Mouse (Mus musculus) spleen, postnatal 10 days (tissue): ENCODE measurements at regions not wholly inside any gene's neighbourhood (a gene's known extent, or its start where the extent isn't known, plus 50 kb on each side); places are given as distances from the start of the nearest gene placed in this dataset.

ENCODE experiments used
- DNase-seq, 2 experiments: peaks; one replicate each; pipeline ENCODE4 v3.0.0; 2021 to 2022; ENCODE audit warnings: low spot score in 2 of 2

DNA sequence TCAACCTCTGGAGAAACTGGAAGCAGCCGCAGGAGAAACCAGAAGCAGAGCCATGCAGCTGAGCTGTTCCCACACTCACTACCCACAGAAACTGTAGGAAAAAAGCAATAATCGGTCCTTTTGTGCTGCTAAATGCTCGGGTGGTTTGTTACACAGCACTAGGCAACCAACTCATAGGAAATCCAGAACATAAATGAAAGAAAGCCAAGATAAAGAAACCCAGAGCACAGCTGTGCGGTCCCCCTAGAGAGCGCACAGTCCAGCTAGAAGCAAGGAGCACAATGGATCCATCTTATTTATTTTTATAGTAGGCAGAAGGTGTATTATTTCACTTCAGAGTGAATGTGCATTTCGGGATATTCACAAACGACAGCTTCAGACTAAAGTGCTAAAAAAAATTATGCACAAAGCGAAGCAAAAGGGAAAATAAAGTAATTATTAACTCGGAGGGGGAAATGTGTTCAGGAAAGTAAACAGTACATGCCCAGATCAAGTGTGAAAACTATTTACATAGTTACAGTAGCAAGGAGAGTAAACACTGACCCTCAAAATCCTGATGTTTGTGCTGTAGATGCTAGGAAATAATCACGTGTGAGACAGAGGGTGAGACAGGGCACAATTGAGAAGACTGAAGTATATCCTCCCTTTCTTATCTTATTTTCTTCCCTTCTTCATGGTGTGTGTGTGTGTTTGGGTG, 204.4 kb upstream of the Noct start:
- DNase-seq: no peak

DNA sequence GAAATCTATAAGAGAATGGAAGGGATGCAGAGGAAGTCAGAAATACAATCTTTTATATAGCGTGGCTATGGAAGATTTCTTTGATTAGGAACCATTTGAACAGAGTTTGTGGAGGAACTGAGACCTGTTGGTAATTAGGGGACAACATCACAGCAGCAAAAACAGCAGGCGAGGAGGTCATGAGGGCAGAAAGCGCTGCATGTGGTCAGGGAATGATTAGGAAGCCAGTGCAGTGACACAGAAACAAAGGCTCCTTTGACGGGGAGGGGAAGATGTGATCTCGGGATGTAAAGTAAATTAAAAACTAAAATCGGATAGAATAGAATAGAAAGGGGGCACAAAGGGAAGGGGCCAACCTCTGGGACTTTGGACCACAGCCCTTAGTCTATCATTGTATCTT, 199.6 kb upstream of the Noct start:
- no peak for DNase-seq

DNA sequence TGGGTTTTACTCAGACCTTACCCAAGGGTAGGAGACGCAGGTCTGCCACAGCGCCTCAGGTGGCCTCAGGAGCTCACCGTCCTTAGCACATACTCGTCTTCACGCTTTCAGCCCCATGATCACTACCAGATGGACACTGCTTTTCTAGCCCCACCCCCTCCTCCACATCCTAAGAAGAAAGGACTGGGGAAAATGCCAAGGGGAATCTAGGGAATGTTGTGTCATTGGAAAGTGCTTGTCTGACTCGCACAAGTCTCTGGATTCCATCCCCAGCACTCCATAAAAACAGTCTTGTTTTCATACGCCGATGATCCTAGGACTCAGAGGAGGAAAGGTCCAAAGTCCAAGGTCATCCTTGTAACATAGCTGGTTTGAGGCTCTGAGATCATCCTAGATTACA, 192.4 kb upstream of the Noct start:
- DNase-seq: no peak

DNA sequence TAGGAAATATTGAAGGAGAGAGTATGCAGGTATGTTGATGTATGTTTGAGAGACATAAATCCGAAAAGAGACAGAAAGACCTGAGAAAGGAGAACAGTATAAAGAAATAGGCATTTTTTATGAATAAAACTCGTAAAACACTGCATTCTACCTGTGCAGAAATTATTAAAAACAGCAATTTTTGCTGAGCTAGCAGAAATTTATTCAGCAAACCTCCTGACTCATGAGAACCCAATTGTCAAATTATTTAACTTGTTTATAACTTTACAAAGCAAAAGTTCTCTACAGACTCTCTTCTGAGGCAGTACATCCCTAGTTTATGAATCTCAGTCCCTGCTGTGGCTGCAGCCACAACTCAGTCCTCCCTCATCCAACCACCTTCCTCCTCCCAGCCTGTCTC, 191.0 kb upstream of the Noct start:
- DNase-seq: no peak

DNA sequence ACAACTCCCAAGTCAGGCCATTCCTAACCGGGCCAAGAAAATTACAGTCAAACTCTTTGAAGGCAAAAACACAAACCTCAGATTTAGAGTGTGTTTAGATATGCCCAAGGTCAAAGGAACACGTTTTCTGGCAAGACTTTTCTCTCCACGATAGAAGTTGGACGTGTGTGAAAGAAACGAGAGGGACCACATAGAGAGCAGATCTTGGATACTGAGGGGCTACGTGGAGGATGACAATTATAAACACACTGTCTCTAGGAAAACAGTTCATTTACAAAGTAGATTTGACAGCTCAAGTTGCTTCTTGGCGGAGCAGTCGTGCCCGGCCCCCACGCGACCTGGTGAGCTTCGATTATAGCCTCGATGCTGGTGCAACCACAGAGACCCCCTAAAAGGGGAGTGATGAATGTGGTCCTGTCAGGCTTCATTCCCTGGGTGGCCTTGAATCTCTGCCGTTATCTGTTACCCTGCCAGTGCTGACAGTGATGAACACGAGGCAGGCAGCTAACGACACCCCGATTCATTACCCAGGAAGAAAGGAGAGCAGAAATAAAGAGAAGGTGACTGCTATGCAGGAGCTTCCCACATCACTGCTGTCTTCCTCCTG, 187.4 kb upstream of the Noct start:
- DNase-seq: no peak

DNA sequence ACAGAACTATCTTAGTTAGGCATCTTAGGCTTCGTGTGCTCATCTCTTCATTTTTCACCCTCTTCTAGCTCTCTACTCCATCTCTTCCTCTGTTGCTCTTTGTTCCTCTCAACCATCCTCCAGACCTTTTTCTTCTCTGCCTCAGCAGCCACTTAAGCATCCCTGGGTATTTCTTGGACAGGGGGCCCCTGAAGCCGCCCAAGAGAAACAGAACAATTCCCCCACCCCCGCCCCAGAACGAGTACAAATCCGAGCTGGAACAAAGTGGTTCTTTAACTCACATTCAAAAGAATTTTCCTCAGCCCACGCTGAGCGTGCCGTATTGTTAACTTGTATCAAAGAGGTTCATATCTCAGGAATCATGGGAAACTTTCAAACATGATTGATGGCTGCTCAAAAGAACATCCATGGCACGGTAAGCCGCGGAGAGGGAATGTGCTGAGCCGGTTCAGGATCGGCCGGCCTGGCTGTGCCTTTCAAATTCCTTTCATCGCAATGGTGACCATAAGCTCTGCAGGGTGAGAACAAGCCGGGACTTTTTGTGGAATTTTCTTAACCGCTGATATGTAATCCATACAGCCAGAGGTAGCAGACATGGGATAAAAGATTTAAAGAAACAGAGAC, 181.9 kb upstream of the Noct start:
- no peak for DNase-seq

DNA sequence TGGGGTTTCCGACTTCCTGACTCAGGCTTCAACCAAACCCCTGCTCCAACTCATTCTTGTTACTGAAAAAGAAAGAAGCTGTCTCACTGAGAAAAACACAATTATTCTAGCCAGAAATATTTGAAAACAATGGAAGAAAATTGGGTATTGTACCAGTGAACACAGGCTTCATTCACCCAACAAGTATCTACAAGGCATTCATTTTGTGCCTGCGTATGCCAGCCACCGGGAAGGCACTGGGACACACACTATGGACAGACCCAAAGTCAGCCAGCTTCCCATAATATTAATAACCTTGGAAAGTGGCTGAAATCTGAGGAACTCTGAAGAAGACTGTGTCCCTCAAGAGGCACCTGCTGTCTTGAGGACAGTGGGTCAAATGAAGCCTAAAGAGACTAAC, 175.5 kb upstream of the Noct start:
- no peak for DNase-seq

DNA sequence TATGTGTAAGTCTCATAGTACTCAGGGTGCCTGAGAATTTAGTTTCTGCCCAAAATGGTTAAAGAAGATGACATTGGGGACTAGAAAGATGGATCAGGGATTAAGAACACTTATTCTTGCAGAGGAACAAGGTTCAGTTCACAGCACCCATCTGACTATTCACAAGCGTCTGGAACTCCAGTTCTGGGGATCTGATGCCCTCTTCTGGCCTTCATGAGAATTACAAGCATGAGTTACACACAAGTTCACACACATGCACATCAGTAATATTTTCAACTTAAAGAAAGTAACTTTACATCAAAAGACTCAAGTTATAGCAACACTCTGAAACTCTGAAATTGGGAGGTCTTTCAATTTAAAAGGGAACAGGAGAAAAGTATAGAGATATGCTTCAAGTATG, 174.1 kb upstream of the Noct start:
- DNase-seq: no peak

DNA sequence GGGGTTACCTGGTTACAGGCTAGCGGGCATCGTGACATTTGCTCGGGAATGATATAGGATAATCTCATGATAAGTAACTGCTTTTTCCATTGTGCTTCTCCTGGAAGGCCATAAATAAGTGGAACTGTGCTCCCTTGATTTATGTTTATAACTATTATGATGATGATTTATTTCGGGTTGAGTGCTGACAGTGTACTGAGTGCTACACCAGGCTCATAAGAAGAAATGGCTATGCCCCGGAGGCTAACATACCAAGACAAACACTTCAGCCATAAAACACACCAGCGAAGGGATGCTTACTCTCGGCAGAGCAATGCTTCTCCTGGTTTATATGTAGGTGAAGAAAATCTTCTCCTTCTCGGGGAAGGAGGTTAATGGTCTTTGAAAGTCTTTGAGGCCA, 169.2 kb upstream of the Noct start:
- no peak for DNase-seq

DNA sequence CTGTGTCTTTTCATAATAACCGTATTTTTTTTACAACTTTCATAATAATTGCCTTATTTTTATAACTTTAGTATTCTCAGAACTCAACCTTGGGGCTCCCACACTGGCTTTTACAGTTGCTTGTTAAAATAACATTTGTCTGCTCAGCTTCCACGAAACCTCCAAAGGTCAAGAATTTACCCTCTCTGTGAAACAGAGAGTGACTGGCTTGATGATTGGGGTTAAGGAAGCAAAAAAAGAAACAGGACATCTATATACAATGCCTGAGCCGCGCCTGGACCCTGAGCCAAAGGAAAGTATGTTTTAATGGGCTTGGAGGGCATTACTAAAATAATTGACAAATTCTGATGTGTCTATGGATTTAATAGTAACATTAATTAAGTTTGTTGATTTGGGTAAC, 160.0 kb upstream of the Noct start:
- no peak for DNase-seq

DNA sequence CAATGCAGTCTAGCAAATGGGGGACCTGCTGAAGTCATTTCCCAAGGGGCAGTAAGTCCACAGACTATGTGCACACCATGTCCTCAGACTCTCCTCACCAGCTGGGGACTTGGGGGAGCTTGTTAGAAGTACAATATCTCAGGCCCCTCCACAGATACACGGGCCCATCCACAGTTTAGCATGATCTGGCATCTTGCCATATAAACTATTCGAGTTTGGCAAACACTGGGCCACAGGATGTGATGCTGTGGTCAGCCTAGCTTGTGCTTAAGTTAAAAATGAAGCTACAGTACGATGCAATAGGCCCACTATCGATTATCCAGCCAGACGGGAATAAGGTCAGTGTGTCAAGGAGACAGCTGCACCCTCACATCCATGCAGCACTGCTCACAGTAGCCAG, 157.9 kb upstream of the Noct start:
- no peak for DNase-seq

DNA sequence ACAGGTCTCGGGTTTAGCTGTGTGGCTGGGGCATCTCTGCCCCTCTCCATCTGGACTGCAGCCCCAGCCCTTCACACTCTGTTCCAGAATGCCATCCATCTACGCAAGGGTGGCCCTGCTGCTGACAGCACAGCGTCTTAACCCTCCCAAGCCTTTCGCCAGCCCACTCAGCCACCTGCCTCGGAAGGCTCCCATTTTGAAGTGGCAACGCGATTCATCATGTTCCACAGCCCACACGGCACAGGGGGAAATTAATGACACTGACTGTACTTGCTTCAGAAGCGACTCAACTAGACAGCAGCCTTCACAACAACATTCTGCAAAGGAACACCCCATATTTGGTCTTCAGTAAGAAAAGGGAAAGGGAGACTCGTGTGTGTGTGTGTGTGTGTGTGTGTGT, 151.8 kb upstream of the Noct start:
- no peak for DNase-seq

DNA sequence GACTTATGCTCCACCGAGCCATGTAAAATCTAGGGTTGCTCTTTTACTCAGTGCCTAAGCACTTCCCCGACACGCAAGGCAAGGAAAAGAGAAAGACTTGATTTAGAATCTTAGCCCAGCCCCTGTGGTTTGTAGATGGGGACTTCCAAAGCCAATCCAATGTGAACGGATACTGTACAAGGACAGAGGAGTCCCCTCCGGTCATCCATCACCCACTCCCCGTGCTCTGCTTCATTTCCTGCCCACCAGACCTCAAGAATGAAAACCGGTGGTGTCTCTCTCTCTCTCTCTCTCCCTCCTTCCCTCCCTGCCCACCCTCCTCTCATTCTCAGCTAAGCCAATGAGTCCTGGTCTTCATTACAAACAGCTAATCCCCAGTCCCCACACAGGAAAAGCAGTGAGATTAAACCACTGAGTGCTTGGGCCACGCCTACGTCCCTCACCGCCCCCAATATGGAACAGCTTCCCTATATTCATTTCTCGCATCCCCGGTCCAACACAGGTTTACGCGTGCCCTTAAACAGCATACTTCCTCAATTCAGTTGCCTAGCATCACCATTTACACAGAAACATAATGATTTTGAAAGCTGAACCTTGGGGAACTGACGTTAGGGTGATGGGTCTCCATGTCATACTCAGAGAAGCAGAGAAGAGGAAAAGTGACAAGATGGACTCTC, 151.1 kb upstream of the Noct start:
- DNase-seq: no peak

DNA sequence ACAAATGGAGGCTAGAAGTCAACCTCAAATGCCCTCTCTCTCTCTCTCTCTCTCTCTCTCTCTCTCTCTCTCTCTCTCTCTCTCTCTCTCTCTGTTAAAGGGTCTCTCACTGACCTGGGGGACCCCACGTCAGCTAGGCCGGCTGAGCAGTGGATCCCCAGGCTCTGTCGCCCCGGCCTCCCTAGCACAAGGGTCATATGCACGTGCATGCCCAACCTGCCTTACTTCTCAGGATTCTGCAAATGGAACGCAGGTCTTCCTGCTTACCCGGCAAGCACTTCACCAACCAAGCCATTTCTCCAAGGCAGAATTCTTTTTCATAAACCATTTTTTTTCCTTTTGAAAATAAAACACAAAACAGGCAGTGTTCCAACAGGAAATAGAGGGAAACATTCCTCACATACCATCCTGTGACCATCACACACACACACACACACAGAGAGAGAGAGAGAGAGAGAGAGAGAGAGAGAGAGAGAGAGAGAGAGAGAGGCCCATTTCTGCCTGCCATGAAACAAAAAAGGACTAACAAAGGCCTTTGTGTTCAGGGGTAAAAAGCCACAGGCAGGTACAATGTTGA, 150.4 kb upstream of the Noct start:
- DNase-seq: no peak

DNA sequence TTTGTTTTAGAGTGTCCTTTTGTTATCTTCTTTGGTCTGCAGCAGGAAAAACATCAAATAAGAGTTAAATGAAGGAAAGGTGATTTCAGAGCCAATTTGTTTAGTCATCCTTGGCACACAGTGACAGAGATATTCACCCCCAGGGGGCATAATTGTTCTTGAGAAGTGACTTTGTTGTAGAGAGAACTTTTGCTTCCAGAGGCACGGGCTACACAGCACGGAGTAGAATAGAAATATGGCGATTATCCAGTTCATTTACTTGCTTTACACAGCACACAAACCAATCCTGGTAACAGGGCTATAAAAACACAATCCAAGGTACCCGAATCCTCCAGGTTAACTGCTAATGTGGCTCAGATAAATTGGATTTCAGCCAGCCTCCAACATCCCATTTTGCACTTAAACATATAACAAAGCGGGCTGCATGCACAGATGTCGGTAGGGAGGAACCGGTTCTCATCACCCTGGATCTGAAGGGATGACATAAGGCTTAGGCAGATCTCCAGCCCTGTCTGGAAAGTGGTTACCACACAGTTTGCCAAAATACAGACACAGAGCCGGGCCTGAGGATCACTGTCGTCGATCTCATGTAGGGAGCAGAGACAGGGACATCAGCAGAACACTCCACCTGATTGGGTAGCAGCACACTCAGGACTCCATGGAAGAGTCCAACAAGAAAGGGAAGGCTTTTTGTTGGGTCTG, 148.9 kb upstream of the Noct start:
- DNase-seq: no peak

DNA sequence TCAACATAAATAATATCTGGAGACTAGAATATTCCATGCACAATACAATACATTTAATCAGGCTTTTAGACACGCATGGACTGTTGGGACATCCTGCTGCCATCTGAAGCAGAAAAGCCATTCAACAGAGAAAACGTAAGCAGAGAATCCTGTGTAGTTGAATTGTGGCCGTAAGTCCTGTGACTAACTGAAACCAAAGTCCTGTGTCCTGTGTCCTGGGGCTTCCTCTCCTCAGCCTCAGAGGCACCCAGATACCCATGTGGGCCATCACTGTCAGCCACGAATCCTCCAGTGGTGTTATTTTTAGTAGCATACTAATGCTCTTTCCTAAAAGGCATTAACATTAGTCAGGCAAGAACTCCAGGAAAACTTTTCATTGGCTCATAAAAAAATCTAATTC, 145.8 kb upstream of the Noct start:
- DNase-seq: no peak

DNA sequence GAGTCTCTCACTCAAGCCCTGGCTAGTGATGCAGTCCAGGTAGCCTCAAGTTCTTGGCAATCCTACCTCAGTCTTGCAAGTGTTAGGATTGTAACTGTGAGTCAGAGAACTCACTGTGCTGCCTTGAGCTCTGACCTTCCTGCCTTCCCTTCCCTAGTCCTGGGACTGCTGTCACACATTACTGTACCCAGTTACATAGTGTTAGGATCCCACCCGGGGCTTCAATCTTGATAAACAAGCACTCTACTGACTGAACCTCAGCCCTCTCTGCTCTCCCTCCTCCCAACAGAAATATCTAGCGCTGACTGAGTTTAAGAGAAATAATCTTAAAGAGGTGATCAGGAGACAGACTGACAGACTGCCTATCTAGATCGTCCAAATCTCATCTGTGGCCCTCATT, 143.8 kb upstream of the Noct start:
- DNase-seq: no peak

DNA sequence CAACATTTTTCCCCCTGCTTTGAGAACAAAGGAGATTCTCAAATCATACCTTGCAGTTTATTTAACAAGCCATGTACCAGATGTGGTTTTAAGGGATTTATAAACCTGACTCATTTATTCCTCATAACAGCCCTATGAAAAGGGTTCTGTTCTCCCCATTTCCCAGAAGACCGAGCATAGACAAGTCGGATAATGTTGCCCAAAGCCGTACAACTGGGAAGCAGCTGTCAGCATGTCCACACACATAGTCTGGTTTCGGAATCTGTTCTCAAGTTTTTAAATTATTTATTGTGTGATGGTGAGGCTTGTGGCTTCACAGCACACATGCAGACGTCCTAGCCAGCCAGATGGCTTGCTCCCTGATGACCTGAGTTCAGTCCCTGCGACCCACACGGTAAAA, 143.4 kb upstream of the Noct start:
- no peak for DNase-seq

DNA sequence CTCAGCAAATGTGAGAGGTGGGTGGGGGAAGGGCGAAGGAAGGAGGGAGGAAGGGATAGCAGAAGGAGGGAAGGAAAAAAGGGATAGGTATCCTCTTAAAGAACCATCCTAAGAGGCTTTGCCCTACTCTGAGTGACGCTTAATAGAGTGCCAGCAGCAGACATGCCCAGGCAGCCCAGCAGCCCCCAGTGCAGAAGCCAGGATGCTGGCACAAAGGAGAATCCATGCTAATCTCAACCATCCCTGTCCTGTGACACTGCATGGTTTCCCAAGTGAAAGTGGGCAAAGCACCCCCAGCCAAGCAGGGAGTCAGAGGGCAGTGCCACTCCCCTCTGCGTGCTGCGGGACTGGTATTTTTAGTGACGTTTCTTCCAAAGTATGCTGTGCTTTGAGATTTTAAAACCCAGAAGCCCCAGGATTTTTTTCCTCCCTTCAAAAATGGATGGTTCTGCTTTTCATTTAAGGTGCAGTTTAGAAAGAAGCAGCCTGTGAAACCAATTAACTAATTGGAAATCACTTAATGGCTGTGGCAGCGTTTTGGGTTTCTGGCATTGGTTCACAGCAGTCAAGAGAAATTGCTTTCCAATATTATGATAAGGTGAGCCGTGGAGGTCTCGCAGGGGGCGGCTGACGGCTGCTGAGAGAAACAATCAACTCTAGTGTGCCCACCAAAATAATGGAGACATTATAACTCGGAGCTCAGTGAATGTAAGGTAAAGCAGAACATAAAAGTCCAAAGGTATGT, 141.2 kb upstream of the Noct start:
- DNase-seq: no peak

DNA sequence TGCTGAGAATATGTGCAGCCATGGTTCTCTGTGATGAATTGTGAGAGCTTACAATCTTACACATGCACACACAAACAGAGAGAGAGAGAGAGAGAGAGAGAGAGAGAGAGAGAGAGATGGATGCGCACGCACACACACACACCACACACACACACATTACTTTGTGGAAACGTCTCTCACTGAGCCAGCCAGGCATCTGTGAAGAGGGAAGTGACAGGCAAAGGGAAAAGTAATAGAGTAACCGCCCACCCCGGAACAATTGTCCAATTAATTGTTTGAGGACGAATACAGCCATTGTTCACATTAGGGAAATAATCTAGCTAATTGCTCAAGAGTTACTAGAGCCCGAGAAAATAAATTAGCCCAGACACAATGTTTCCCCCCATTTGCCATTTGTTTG, 140.7 kb upstream of the Noct start:
- DNase-seq: no peak

DNA sequence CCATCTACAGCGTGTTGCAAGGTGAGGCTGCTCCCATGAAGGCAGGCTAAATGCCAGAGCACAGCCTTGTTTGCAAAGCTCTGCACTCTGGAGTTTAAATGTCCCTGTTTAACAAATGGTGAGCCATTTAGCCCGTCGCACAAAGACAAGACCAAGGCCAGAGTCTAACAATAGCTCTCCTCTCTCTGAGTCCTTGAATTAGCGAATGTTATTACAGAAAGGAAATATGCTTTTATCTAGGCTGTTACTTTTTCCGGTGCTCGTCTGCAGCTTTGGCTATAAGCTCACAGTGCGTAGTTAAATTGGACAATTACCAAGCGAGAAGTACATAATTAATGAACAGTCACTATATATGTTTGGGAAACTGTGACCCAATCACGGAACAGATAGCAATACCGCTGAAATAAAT, 137.8 kb upstream of the Noct start:
- DNase-seq: no peak
